Mouse (Mus musculus) mature B cell (primary cell): ENCODE results near the gene Rrp9.
"Not testable (repeated sequence)": the region's sequence is repeated elsewhere in the genome, so short reads cannot be mapped to it uniquely, and the experiment has no call there.

Source experiments
- in situ Hi-C: fragments of 300-500 bp; cut with MboI; formaldehyde crosslinking; loops from 2 replicates; pipeline ENCODE4 v1.14.3; 2019

The Rrp9 gene

DNA sequence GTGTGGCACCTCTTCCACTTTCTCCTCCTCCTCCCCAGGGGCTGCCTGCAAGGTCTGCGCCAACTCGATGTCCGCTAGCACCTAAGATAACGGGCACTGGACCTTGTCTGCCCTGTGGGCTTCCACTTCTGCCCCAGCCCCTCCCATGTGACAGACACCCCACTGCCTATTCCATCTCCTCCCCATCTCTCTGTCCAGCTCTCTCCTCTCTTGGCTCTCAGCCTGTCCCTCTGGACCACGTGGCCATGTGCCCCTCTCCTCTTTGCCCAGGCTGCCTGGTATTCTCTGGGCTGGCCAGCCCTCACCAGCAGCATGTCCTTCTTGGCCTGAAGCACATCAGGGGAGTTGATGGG is 2.0 kb upstream of the Rrp9 start:
- in situ Hi-C loops, result no loop called here

DNA sequence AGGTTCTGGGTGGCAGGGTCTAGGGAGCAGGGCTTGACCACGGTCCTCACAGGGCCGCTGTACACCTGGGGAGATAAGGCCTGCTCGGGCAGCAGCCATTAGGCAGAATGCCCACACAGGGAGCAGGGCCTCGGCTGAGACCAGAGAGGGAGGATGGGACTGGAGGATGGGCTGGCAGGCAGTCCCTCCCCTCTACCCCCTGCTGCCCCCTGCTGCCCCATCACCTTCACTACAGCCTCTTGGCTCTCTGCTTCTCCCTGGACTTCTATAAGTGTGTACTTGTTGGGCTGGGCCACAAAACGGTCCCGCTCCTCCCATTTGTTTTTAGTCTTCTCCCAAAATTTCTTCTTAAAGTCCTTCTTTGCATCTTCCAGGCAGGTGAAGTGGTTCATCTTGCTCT is 1.3 kb upstream of the Rrp9 start:
- in situ Hi-C loops, result no loop called here

DNA sequence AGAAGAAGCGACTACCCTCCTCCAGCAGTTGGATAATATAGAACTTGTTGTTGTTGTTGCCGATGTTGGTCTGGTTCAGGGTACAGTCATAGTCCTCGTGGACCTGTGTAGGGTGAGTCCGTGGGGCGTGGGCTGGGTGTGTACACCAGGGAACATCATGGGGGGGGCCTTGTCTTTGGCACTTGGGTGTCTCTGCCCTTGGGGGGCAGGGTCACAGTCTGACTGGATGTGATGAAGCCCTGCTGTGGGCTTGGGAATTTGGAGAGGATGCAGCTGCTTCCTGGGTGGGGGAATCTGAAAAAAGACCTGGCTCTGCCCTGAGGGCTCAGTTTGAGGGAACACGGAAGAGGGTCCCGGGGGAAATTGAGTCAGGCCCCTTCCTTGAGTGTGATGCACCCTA is 717 bp upstream of the Rrp9 start:
- in situ Hi-C loops, result no loop called here

DNA sequence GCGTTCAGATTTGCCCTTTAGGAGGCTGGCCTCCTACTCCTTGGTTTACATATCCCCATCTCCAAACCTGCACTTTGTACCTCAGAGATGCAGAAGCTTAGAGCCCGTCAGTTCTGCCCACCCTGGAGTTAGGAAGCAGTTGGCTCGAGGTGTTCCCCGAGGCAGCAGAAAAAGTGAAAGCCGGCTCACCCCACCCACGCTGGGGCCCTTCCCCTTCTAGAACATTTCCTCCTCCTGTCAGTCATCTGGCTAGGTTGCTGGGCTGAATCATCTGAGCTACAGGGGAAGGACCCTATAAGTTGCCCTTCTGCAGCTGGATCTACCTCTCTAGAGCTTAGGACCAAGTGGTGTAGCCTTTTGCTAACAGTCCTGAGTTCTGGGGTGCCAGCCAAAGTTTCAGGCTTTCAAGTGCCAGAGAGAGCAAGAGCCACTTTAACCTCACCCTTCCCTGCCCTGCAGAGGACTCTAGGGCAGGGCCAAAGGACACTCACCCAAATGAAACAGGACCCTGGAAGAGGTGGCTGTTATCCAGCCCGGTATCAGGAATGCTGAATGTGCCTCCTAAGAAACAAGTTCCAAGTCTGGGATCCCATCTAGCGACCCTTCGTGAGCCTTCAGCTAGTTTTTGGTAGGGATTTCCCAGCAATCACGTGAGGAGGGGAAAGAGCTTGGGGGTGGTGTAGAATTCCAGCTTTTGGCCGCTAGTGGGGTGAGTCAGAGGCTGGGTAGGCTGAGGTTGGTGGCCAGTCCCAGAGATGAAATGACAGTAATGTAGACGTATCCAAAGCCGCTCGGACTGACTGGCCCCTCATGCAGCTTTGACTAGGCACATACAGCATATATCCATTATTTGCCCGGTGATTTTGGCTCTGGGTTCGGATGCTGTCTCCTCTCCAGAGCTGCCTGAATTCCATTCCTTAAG is 500 bp downstream of the Rrp9 start:
- in situ Hi-C loops, result no loop called here

DNA sequence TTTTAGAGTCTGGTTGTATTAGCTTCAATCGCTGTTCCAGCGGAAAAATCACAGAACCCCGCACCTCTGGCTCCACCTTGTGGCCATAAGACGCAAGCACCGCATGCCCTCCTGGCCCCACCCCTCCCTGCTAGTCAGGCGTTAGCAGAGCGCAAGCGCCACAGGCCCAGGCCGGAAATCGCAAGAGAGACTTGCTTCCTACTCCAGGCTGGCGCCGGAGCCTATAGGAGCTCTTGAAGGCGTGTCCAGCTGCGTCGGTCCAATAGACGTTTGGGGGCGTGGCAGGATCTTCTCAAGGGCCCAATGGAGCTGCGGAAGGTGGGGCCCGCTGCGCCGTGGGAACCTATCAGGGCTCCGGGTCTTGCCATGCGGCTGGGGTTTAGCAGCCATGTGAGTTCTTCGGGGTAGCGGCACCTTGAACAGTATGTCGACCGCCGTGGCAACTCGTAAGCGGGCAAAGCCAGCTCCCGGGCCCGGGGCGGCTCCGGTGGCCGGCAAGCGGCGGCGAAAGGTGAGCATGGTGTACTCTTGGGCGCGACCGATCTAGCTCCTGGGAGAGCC is 1.2 kb downstream of the Rrp9 start, which contains the start of gene Parp3:
Gene Parp3, minus strand, starts transcription at position 26 of the 561 bp plus-strand sequence.
- in situ Hi-C loops, result no loop called here

DNA sequence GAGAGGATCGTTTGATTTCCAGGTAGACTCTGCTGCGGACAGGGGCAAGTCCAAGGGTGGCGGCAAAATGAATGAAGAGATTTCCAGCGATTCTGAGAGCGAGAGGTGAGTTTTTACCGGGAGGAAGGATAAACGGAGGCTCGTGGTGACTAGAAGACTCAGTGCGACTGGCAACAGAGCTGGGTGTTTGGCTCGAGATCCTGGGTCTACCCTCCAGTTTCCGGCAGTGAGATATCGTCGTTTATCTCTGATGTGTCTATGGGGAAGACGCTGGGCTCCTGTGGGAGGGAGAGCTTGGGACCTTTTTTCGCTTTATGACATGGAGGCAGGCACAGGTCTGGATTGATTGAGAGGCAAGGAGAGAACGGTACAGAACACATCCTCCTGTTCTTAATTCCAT is 1.9 kb downstream of the Rrp9 start:
- in situ Hi-C loops, result no loop called here

DNA sequence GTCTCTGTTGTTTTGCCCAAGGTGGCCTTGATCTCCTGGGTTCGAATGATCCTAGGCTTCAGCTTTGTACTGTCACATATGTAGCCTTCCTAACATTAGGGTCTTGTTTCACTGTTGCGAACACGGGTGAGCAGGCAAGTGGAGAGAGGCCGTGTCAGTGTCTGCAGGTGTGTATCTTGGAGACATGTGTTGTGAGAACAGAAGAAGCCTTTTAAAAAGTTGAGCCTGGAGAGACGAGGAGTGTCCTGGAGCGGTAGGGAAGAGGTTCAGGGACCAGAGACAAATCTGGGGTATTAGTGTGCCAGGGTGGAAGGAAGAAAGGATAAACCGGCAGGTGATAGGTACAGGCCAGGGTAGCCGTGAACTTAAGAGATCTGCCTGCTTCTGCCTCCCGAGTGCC is 2.3 kb downstream of the Rrp9 start:
- in situ Hi-C loops, result no loop called here

DNA sequence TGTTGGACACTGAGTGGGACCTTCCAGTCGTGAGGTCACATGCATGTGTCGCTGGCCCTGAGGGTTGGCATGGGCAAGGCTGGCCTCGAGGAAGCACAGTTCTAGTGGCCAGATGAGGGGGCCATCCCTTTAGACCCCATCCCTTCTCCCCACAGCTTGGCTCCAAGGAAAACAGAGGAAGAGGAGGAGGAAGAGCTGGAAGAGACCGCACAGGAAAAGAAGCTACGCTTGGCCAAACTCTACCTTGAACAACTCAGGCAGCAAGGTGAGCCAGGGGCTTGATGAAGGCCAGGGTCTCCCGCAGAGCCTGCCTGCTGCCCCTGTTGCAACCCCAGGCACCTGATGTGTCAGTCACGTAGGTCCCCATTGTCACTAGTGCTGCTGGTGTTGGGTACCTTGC is 4.8 kb downstream of the Rrp9 start:
- in situ Hi-C loops, result no loop called here

DNA sequence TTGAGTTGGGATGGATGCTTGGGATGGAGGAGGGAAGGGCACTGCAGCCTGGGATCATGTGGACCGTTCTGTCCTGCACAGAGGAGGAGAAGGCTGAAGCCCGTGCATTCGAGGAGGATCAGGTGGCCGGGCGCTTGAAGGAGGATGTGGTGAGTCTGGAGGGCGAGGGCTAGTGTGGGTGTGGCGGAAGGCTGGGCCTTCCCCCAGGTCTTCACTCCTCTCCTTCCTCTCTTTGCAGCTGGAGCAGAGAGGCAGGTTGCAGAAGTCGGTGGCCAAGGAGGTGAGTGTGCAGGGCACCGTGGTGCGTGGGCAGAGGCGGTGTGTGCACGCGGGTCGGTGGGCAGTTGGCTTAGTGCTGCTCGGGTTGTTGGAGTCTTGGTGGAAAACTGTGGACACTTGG is 5.3 kb downstream of the Rrp9 start:
- in situ Hi-C loops, result no loop called here

DNA sequence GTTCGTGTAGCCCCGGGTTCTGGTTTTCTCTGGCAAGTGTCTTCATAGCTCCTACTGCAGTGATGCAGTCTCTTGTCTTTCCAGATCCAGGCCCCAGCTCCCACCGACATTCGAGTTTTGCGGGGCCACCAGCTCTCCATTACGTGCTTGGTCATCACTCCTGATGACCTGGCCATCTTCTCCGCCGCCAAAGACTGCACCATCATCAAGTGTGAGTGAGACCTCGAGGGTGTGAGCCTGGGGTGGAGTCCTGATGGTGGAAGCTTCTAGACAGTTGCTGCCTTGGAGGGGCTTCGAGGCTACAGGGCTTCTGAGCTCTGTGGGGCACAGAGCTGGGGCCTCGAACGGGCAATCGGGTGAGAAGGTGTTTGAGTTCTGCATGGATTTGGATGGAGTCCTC is 5.9 kb downstream of the Rrp9 start:
- in situ Hi-C loops, result no loop called here

DNA sequence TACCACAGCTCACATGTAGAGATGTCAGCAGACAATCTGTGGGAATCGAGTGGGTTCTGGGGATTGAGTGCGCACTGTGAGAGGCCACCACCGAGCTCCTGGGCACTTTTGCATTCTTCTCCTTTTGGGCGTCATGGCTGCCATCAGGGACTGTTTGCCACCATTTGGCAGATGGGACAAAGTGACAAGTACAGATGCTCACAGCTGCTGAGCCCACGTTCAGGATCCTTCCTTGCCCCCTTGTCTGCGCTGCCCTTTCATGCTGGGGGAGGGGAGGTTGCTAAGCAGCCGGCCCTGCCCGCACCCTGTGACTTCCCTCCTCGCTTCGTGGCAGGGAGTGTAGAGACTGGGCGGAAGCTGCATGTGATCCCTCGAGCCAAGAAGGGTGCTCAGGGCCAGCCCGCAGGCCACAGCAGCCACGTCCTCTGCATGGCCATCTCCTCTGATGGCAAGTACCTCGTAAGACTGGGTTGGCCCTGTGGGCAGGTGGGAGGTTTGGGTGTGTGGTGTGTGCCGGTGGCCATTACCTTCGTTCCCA is 6.9 kb downstream of the Rrp9 start:
- in situ Hi-C loops, result no loop called here

DNA sequence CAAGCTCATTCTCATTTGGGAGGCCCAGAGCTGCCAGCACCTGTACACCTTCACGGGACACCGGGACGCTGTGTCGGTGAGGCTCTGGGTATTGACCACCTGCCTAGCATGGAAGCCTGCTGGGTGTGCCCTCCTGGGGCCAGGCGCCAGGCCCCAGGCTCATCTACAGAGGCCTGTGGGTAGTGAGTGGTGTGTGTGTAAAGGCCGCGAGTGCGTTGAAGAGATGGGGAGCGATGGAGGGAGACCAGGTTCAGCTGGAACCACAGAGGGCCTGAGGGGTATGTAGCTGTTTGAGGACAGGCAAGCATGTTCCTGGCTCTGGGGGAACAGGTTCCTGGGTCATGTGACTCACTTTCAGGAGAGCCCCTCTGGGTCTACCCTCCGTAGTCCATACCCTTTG is 7.4 kb downstream of the Rrp9 start:
- in situ Hi-C loops, result no loop called here

DNA sequence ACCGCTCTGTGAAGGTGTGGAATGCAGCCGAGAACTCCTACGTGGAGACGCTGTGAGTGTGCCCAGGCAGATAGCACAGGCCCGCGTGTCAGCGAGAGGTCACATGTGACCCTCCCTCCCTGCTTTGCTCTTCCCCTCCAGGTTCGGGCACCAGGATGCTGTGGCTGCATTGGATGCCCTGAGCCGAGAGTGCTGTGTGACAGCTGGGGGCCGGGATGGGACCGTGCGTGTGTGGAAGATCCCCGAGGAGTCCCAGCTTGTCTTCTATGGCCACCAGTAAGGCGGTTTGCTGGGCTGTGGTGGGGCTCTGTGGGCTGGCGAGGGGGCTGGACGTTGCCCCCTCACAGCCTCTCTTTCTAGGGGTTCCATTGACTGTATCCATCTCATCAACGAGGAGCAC is 7.8 kb downstream of the Rrp9 start:
- in situ Hi-C loops, result no loop called here

DNA sequence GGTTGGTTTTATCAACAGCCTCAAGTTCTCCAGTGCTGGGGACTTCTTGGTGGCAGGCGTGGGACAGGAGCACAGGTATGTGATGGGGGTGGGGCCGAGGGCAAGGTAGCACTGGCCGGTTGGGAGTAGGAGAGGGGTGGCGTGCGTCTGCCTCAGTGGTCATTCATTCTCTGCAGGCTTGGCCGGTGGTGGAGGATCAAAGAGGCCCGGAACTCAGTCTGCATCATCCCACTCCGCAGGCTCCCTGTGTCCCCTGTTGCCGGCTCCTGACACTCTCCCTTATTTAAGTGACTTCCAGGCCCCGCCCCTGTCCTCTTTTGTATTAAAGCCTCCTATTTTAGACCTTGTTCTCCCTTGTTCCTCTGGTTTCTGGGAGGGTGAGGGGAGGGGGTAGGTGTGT is 9.3 kb downstream of the Rrp9 start:
- in situ Hi-C loops, result no loop called here

DNA sequence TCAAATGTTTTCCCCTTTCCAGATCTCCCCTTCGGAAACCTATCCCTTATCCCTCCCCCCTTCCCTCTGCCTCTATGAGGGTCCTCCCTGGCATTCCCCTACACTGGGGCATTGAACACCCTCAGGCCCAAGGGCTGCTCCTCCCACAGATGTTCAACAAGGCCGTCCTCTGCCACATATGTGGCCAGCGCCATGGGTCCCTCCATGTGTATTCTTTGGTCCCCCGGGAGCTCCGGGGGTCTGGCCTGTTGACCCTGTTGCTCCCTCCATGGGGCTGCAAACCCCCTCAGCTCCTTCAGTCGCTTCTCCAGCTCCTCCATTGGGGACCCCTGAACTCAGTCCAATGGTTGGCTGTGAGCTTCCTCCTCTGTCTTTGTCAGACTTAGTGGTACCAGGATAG is 11.8 kb downstream of the Rrp9 start:
- in situ Hi-C loops, result not testable (repeated sequence)

DNA sequence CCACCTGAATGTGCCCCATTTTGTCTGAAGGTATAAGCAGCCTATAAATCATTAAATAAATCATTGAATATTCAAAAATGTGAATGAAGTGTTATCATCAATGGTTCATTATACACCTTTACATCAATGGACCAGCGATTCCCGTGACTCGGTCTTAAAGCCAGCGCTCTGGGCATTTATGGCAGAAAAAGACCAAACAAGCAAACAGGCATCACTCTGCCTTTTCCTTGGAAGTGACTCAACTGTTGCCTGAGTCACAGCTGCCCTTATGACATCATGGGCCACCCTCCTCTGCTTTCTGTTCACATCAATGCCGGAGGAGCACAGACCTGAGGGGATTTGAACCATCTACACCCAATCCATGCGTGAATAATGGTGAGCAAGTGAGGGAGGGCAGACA is 23.9 kb downstream of the Rrp9 start, which contains the start of gene Iqcf1:
Gene Iqcf1, plus strand, starts transcription at position 301 of the 400 bp plus-strand sequence.
- in situ Hi-C loops, result no loop called here

DNA sequence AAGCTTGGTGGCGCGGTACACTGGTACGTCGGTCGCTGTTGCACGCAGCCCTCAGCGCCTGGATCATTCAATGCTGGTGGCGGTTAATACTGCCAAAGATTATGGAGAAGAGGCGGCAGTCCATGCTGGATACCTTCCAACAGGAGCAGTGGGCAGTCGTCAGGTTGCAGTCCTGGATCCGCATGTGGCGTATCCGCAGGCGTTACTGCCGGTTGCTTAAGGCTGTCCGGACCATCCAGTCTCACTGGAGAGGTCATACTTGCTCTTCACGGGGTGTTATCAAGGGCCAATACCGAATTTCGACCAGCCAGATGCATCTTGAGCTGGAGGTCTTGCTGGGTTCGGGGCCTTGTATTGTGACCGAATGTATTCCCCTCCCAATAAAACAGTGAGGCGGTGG is 26.1 kb downstream of the Rrp9 start:
- in situ Hi-C loops, result no loop called here

DNA sequence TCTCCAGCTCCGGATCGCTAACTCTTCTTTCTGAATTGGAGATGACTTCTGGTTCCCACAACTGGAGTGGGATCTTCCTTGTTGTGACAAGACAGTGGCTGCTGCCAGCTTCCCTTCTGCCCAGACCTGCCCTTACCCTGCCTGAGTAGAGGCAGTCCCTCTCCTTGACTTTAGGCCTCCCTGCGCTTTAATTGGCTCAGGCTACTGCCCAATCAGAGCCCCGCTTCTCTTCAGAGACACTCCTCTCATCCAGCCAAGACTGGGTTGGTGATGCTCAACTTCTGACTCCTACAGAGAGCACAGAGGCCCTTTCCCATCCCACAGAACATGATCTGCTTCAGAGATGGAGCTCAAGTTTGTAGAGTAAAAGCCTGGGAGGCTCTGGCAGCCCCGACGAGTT is 28.5 kb downstream of the Rrp9 start:
- in situ Hi-C loops, result no loop called here

DNA sequence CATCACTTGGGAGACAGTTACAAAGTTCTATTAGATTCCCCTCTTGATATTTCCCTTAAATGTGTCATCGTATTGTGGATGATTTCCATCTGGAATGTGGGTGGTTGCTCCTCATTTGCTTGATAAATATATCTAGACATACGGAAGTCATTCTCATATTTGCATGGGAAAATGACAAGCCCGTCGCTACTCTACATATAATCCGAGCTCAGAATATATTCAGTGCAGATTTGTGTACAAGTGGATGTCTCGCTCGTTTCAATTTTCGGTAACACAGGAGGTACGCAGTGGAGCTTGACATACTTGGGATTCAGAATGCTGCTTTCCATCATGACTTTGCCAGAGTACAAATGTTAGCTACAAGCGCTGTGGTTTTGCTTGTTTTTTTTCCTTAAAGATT is 33.6 kb downstream of the Rrp9 start:
- in situ Hi-C loops, result no loop called here

DNA sequence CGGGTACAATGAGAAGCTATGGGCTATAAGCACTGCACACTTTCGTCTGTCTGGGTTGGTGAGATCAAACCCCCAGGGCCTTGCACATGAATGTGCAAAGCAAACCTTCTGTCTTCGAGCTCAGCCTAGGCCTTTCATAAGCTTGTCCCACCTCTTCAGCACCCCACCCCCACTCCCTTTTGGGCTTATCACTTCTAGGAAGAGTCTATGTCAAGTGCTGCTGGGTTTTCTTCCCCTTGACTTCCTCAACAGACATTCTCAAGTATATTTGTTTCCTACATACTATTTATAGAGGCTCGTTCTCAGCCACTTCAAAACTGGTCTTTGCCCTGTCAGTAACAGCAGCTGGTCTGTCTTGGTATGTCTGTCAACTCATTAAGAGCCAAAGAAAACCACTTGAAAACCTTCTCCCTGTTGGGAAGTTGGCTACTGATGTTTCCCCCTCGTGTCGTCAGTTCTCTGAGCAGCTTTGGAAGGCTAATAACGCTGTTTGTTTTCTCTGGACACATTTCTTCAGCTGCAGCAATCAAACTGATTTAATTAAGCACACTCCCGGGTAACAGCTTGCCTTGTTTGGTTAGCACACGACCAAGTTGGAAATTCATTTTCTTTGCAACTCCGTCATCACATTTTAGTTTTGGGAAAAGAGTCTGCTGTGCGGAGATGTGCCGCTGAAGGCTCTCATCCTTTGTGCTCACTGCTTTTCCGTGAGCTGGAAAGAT is 37.1 kb downstream of the Rrp9 start:
- in situ Hi-C loops, result no loop called here

DNA sequence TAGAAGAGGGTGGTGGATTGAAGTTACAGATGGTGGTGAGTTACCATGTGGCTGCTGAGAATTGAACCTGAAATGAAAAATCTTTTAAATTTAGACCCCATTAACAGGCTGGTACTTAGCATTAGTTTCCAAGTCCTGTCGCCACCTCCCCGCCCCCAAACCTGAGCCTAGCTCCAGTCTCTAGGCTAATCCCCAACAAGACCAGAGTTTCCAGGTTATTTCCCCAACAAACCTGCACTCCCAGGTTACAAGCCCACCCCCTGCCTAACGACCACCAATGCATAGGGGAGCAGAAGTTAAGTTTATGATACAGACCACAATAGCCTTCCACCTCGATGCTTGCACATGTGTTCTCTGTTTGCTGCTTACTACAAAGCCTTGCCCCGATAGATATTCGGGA is 37.8 kb downstream of the Rrp9 start:
- in situ Hi-C loops, result no loop called here

DNA sequence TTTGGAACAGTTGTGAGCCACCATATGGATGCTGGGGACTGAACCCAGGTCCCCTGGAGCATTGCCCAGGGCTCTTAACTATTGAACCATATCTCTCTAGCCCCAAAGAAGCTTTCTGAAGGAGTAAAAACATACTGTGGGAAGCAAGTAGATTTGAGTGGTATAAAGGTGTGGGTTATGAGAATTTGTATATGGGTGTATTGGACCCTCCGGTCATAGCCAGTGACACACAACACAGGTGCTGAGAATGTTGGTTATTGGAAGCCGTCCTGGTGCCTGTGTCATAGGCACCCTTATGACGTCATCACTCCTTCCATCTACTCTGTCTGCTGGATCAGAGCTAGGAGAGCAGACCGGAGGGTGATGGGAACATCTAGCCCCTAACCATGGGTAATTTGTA is 38.5 kb downstream of the Rrp9 start, which contains the start of gene Iqcf5:
Gene Iqcf5, plus strand, starts transcription at position 301 of the 400 bp plus-strand sequence.
- in situ Hi-C loops, result no loop called here

DNA sequence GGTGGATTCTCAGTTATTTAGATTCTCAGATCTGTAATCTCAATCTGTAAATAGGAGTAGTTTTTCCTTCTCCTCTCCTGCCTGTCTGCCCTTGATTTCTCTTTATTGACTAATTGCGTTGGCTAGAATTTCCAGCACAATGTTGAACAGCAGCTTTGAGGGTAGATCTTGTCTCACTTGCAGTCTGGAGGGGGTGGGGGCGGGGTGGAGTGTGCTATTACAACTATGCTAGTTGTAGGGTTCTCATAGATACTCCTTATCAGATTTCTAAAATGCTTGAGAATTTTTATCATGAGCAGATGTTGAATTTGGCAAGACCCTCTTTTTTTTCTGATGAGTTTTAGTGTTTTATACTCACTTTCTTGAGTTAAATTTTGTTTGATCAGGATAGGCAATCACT is 43.7 kb downstream of the Rrp9 start:
- in situ Hi-C loops, result no loop called here
